Mouse (Mus musculus): Measurements from ENCODE around the gene Trmt61a.
"Not testable (repeated sequence)": the region's sequence is repeated elsewhere in the genome, so short reads cannot be mapped to it uniquely, and the experiment has no call there.

Gene Trmt61a

DNA sequence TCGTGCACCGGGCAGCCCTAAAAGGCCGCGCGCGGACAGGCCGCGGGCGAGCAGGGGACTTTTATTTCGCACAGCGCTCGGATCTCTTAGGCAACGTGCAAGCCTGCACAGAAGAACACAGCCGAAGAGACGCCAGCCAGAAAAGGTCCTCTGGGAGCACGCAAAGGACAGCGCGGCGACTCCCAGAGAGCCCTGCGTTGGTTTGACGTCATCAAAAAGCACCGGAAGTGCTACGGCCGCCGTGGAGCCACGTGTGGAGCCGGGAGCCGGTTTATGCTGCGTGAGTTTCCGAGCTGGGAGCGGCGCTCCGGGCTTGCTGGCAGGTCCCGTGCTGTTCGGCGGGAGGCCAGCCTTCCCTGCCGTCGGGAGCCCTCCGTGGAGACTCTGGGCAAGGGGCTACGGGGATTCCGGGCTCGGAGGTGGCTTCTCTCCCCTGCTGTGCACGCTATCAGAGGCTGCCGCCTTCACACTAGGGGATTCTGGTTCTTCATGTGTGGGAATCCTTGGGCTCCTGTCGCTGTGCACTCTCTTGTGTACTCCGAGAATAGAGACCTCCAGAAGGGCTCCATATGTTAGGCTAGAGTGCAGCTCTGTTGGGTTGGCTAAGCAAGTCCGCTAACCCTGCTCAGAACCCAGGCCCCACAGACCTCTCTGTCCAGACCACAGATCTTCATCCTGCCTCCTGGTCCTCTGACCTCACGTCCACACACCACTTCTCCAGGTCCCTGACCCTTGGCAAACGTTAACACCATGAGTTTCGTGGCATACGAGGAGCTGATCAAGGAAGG is at the start of gene Trmt61a:
Gene Trmt61a, plus strand, starts transcription at position 224 of the 788 bp plus-strand sequence.
- peak; percentile 89 to 90 for DNase-seq

DNA sequence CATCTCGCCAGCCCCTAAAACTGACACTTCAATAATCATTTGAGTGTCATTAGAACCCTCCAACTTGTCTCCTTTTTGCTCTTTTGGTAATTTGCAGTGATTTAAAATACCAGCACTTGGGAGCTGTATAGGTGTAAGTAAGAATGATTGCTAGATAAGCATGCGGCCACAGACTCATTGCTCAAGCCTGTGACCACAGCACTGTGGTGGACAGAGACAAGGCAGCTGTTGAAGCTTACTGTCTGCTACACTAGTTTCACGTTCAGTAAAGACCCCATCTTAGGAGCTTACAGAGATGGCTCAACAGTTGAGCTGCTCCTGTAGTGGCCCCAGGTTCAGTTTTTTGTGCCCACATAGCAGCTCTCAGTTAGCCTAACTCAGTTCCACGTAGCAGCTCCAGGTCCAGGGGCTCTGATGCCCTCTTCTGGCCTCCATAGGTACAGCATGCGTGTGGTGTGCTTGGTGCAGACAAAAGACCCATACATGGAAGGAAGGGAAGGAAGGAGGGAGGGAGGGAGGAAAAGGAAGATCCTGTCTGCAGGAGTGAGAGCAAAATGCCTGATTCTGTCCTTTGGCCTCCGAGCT is 29.8 kb upstream of the Trmt61a start:
- peak; percentile 66 to 68 for DNase-seq

DNA sequence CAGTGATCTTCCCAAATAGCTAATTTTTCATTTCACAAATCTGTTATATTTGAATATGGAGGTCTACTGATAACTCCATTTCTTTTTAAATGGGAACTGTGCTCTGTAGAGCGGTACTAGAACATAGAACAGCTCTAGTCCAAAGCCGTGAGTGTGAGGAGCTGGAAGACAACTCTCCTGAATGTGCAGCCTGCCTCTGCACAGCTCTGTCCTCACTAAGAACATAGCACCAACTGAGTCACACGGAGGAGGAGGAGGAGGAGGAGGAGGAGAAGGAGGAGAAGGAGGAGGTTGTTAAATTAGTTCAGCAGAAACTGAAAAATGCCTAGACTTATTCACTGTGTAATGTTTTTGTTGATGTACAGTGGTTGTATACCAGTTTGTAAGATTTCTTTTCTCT is 25.0 kb upstream of the Trmt61a start:
- DNase-seq: no peak

DNA sequence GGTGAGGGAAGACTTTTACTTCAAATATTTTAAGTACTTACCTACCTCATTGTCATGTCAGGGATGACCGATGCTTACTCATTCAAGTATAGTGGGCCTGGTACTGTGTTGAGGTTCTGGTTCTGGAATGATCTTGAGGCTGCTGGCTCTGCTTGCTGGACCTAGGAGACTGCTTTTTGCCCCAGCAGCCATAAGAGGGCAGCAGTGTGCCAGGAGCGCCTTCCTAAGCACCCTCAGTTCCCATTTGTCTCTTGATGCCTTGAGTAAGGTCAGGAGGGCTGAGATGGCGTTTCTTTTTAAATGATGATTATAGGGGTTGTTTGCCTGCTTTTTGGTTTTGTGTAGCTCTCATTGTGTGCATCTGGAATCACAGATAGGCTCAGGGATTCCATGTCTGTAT is 24.5 kb upstream of the Trmt61a start:
- peak; percentile 81 to 83 for DNase-seq

DNA sequence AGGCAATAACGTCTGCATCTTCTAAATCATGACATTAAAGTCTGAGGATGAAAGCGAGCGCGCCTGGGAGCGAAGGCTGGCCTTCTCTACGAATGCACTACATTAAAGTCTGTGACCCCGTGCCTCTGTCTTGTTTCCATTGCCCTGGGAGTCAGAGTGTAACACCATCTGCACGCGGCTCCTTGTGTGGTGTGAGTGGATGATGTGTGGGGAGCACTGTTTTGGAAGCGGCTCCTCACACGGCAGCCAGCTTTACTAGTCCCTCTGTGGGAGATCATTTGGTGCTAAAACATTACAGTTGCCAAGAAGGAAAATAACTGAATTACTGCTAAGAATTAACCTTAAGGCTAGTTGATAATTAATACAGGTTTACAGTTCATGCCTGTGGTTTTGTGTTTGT is 22.2 kb upstream of the Trmt61a start:
- no peak for DNase-seq

DNA sequence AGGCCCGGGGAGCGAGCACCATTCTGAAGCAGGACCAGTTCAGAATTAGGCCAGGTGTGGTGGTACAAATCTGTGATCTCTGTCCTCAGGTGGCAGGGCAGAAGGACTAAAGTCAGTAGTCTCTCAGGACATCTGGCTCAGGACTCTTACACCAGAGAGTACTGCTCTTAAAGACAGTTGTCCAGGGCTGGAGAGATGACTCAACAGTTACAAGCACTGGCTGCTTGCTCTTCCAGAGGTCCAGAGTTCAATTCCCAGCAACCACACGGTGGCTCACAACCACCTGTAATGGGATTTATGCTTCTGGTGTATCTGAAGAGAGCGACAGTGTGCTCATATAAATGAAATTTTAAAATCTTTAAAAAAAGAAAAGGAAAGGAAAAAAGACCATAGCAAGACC is 18.6 kb upstream of the Trmt61a start:
- DNase-seq: no peak

DNA sequence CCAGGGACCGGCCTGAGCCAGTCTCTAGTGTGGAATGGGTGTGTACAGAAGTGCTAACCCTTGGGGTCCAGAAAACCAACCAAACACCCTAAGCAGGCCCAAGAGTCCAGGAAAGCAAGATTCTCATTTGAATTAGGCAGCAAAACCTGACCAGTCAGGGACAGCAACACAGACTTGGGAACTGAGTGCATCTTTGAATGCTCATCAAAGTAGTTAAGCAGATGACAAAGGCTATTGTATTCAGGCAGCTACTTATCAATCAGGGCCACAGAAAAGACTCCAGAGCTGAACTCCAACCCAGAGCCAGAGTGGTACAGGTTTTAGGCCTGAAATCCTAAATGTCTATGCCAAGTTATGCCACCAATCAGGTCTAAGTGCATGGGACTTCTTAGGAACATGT is 17.3 kb upstream of the Trmt61a start:
- DNase-seq: no peak

DNA sequence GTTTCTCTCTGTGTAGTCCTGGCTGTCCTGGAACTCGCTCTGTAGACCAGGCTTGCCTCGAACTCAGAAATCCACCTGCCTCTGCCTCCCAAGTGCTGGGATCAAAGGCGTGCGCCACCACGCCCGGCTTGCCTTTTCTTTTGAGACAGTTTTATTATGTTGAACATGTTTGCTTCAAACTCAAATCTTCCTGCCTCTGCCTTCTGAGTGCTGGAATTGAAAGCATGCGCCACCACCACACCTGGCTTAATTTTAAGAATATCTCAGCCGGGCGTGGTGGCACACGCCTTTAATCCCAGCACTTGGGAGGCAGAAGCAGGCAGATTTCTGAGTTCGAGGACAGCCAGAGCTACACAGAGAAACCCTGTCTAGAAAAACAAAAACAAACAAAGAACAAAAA is 16.4 kb upstream of the Trmt61a start:
- DNase-seq: not testable (repeated sequence)

DNA sequence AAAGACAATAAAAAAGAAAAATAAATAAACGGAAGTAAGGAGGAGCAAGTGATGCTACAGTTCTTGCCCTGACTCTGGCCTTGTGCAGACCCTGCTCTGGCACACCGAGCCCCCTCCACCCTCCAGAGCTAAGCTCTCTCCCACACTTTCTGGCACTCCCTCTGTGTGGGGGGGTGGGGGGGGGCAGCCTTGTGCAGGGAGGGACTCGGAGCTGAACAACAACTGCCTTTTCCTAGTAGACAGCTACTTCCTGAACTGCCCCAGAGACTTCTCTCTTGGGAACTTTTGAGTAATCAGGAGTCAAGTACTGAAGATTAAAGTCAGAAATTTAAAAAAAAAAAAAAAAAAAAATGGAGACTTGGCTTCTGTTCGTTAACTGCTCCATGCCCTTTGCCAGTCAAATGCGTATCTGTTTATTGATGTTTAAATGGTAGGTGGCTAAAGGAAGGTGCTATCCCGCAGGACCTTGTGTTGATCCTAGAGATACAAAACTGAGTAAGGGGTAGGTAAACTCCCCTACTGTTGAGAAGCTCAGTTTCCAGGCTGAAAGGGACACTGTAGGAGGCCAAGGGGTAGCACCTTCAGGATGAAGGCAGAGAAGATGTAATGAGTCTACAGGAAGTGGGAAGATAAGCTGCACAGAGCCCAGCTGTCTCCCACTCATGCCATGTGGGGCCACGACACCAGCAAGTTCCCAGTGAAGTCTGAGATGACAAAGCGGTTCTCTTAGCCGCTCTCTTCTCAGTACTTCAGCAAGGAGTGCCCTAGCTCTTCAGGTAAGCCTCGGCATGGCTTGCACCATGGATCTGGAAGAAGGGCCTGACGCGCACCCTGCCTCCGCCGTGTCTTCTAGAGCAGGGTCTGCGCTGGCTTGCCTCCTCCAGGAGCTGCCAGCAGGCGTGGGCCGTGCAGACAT is 14.4 kb upstream of the Trmt61a start:
- no peak for DNase-seq

DNA sequence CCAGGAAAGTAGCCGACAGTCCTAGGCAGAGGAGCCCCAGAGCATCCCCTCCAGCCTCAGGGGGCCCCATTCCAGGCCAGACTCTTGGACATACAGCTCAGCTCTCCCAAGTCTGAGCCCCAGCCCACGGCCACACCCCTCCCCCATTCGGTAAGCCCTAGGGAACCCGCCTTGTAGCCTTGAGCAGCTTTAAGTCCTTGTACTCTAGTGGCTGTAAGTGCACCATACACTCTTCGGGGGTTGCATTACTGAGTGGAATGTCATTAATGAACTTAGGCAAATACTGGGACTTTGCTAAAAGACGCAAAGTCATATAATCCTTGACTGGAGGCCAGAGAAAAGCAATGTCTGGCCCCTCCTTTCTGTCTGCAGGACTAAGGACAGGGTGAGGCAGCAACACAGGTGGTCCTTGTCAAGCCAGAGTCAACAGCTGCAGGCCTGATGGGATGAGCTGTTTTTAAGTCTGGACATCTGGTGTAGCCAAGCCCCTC is 13.7 kb upstream of the Trmt61a start:
- no peak for DNase-seq

DNA sequence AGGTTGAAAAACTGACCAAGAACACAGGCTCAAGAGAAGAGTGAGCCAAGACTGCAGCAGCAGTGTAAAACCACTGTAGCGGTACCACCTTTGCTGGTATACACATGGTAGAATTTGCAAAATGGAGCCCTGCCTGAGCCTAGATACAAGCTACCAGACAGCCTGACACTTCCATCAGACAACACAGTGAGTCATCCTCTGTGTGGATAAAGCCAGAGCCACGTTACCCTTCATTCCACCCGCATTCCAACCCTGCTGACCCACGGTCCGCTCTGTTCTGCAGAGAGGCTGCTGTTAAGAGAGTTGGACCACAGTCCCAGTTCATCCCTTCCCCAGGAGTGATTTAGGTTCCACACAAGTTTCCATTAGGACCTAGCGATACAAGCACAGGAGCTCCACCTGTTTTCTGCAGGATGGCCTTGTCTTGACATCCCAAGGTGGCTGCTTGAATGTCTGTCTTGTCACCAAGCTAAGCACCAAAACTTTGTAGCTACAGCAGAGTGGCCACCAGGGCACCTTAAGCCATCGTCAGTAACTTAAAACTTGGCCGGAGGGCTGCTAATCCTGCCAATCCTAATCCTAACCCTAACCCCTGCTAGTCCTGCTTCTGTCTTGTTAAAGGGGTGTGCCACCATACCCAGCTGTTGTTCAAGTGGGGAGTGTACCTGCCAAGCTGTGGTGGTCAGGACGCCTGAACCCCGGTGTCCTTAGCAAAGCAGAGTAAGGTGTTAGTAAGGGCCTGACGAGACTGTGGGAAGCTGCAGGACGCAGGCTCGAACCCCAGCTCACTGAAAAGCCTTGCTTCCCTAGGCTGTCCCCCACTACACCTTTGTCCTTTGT is 12.6 kb upstream of the Trmt61a start:
- DNase-seq: no peak

DNA sequence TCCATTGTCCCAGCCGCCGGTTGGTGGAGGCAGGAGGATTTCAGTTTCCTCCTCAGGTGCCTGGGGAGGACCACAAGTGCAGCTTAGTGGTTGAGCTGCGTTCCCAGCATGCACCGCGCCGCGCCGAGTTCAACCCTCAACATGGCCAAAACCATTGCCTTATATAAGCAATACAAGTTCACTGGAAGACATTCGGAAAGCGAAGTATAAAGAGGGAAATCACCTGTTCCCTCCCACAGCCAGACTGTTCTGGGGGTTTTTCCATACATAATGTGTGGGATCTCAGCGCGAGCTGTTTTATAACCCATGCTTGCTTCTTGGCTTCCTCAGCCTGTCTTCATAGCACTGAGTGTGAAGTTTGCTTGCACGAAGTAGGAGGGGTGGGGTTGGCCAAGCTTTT is 11.5 kb upstream of the Trmt61a start:
- no peak for DNase-seq

DNA sequence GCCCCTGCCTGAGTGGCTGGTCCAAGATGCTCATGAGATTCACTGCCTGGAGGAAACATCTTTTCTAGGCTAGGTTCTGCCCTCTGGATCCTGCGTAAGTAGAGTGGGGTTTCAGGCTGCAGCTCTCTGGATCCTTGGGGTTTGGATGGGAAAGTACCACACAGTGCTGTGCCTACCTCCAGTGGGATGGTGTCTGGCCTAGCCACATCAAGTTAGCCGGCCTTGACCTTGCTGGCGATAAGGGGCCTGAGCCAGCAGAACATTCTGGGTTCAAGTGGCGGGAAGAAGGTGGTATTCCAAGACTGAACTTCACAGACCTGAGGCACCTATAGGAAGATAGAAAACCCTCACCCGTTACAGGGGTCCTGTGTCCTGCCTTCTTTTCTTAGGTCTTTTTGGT is 10.5 kb upstream of the Trmt61a start:
- DNase-seq: no peak

DNA sequence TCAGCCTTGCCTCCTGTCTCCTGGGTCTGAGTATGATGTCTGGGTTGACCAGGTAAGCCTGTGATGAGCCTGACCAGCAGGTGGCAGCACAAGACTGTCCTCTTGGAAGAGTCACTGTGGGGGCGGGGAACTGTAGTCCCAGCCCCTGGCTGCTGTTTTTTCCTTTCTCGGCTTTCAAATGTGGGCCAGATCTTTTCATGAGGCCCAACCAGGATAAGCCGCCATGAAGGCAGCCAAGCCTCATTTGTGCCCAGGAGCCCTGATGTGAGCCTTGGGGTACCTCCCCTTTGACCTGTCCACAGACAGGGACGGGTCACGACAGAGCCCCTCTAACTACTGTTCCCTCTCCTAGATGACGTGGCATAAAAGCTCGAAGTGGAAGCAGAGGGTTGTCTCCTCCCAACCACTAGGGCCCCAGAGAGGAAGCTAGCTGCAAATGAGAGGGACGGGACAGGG is 9.4 kb upstream of the Trmt61a start:
- peak; percentile 98 to 99 for DNase-seq

DNA sequence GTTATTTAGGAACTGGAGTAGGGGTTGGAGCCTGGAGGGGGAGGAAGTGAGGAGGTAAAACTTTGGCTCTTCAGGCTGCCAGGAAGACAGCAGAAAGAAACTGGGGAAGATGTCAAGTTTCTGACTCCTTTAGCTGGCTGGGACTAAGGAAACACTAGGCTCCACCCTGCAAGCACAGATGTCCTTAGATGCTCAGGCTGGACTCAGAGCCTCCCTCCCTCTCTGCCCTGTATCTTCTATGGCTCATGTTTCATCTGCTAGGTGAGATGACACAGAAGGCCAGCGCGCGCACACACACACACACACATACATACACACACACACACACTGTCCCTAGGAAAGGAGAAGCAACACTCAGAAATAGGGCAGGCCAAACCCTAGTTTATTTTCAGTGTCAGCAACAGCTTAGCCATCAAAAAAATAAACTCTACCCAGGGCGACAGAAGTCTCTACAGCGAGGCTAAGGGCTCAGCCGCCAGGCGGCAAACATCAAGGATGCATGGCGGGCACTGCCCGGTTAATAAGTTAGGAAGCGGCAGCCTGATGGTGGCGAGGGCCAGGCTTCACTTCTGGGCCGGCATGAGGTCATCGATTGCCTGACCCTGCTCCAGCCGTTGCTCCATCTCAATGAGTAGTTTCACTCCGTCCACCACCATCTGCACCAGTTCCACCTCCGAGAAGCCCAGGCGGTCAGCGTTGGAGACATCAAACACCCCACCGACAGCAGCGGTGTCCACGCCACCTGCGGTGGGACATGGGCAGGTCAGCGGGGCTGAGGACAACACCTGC is 8.7 kb upstream of the Trmt61a start:
- peak in 1 of 2 experiments; percentile 48 for DNase-seq

DNA sequence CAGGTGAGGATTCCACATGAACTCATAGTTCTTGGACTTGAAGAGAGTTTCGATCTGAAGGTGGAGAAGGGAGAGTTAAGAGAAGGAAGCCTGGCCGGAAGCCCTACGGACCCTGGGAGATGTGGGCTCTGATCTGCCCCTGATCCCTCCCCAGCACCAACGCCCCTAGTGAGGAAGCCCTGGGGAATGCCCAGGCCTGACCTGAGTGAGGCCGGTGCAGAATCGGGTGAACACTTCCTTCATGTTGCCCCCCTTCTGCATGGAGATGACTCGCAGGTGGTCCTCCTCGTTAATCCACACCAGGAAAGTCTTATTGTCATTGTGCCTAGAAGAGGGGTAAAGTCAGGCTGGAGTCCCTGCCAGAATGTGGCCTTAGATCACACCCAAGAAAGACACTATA is 7.9 kb upstream of the Trmt61a start:
- no peak for DNase-seq

DNA sequence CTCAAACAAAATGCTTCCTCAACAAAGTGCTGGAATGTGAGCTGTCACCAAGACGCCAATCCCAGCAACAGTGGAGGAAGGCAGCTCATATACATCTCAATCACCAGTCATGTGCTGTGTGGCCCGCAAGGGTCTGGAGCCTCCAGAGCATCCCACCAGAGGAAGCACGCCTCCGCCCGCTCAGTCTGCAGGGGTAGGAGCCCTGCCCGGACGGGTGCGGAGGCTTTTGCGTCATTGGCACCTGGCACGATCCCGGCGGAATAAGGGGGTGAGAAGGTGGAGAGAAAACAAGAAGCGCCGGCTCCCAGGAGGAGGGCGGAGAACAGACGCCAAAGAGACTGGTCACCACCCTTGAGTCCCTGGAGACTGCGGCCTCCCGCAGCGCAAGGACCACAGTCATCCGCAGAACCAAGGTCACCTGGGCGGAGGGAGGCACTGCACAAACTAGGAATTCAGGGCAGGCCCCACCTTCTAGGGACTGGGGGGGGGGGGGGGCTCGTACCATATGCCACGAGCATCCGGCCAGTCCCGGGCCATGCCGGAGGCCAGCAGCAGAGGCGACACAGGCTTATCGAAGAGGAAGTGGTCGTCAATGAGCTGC is 7.4 kb upstream of the Trmt61a start:
- peak; percentile 80 to 85 for DNase-seq

DNA sequence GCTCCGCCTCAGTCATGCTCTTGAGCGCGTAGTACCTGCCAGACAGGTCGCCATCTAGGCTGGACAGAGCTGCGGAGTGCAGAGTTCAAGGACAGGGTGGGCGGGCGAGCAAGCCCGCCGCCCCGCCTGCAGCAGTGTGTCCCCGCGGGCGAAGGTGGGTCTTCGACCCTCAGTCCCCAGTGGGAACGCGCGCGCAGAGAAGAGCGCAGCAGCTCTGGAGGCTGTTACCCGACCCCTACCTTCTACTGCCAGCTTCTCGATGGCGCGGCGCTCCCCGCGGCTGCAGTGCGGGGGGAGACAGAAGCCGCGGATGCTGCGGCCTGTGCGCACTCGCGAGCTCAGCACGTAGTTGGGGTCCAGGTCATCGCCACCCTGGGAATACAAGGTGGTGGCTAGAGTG is 6.9 kb upstream of the Trmt61a start:
- no peak for DNase-seq

DNA sequence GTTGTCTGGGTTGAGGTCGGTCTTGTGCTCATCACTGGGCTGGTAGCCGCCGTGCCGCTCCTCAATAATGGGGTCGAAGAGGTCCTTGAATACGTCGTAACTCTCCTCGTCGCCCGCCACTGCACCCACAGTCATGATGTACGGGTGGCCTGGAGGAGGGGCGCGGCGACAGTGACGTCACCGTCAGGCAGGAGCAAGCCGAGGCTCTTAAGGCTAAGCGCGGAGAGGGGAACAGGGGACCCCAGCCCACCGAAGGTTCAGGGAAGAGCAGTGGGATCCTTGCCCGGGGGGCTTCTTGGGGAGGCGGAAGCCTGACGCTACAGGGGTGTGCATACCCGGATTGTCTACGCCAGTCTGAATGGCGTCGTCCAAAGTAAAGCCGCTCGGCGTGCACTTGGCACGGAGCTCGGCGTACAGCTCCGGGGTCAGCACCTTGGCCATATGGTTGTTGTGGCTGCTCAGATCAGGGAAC is 6.4 kb upstream of the Trmt61a start:
- DNase-seq: peak; percentile 81

DNA sequence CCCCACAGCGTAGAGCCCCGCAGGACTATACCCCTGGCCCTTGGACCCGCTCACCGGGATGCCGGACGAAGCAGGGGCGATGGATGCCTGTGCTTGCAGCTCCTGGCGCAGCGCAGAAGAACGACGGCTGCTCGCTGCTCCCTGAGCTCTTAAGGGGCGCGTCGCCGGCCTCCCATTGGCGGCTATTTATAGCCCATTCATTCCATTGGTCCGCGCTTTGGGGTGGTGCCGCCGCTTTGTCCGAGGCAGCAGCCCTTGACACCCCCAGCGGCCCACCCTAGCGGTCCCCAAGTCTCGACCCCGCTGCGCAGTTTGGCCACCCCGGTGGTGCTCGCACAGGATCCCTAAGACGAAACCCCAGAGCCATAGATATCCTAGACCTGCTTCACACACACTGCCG is 5.7 kb upstream of the Trmt61a start, which contains the start of gene Ckb:
Gene Ckb, minus strand, starts transcription at position 163 of the 400 bp plus-strand sequence.
- DNase-seq: peak; percentile 93

DNA sequence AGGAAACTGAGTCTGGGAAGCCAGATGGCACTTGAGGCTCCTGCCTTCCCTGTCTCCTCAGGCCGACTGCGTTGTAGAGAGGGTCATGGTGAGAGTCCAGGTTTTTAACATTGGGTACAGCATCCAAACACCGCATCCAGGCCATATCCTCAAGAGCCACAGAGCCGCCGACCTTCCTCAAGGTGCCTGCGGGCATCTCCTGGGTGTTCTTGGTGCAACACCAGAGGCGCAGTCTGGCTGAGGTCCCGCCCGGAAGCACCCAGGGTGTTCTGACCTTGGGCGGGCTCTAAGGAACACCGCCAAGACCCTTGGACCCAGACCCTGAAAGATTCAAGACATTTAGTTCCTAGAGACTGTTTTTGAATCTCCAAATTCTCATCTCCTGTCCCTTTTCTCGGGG is 5.3 kb upstream of the Trmt61a start:
- no peak for DNase-seq

All from cerebellum, postnatal 36 days (tissue).